Mouse (Mus musculus): ENCODE data around the gene Fbn1. TPM values are rescaled to one million over a fixed set of nuclear protein-coding genes. Genes with fewer than 3 reads are reported as not detected.

Gene Fbn1
- total RNA-seq, 2 experiments from 2014 or later = 86.1 to 99.8 TPM

DNA sequence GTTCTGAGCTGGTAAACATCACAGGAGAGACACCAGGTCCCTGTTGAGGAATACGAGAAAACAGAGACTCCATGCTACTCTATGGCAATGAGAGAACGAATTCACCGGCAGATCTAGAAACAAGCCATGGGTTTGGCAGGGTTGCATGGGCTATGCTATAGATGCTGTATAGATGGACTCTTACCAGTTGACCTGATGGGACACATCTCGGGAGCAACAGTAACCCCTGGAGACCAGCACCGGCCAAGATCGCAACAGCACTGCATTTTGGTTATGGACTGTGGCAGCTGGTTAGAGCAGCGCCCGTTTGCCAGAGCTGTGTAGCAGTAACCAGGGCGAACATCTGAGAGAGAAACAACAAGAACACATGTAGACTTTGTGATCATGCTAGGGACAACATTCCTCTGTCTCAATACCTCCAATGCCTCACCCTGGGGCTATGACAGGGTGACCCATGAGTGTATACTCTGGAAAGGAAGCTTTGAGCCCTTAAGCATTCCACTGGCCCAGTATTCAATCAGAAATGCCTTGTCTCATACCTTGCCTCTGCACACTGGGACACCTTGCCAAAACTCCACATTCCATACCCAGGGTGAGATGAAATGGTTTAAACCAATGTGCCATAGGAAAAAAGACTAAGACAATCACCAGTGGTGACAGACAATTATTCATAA lies 113.2 kb downstream of the Fbn1 start:
- no peak for DNase-seq

DNA sequence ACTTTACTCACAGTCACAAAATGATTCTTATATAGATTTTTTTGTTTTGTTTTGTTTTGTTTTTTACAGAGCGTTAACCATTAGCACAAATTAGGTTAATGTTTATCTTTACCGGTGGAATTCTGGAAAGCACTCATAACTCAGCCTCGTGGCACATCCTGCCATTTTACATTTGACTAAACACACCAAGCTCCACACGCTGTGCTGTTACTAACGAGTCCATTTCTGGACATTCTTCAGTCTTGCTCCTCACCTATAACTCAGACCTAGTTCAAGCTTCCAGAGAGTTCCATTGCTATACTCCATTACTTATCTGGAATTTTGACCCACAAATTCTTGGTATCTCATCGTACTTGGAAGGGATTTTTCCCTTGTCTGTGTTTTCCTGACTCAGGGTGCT lies 116.2 kb downstream of the Fbn1 start:
- no peak for DNase-seq

DNA sequence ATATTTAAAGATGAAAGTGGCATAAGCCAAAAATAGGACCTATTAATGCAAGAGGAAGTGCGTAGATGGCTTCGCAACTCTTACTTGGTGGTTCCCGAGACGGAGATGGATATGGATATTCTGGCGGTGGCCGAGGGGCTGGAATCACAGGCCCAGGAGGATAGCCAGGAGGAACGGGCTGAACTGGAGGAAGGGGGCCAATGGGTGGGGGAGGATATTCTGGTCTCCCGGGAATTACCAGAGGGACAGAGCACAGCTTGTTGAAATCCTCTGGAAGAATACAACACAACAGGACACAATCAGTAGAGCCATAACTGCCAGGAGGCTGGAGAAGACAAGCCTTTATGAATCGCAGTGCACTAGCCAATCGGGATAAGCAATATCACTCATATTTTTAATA lies 118.0 kb downstream of the Fbn1 start:
- DNase-seq = no peak

- no peak for DNase-seq
Observed at GRCm38 (mm10) chr2:125386221-125386965, 121.4 kb downstream of the Fbn1 start.

- no peak for DNase-seq
Observed at GRCm38 (mm10) chr2:125384941-125385340, 122.9 kb downstream of the Fbn1 start.

- DNase-seq = peak; percentile 42
Observed at GRCm38 (mm10) chr2:125384415-125384814, 123.4 kb downstream of the Fbn1 start.

DNA sequence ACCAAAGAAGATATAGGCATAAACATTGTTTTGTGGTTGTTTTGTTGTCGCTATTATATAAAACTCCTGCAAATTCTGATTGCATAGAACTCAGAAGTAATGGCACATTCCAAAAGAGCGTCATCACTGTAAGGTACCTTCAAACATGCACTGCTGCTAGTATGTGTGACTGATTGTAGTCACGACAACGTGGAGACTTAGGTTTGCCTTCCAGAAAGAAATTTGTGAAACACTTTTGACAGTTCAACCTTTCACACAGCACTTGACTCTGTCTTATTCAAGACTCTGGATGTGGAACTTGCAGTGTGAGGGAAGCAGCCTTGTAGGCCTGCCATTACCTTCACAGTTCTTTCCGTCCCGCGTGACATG lies 124.5 kb downstream of the Fbn1 start:
- DNase-seq = no peak

DNA sequence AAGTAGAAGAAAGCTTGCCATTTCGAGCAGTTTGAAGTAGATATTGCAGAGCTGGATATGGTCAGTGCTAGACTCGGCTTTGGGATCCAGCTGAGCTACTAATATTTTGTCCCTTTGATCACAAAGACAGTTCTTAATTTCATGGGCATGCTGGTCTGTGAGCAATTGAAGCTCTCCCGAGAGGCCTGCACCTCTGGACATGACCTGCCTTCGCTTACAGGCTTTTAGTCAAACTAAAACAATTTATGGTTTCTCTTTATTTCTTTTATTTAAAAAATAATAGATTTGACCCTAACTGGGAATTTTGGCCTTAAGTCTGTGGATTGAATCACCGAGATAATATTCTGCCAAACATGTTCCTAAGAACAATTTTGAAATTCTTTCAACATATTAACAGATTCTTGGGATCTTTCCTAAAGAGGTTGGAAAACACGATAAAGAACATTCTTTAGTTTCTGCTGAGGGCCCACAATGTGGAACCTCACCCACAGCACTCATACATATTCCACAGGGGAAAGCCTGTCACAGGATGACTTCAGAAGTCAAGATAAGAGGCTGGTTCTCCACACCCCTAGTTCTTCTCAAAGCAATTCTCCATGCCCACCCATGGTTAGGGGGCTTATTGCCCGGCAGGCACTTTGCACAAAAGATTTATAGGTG lies 125.0 kb downstream of the Fbn1 start:
- no peak for DNase-seq

- no peak for DNase-seq
Observed at GRCm38 (mm10) chr2:125380086-125380485, 127.7 kb downstream of the Fbn1 start.

DNA sequence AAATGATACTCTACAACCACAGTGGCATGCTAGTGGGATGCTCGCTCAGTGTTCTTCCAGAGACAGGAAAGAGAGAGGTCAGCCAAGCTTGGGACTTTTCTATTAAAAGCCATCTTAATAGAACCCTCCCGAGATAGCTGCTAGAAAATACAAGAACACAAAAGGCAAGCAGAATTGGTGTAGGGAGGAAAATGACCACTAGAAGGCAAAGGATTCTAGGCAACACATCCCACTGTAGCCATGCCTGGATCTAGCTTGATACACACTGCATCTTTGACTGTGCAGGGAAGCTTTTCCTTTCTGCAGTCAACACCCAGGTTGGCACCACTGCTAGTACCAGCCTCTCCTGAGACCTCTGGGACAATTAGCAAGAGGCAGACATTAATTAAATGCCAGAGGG lies 128.6 kb downstream of the Fbn1 start:
- no peak for DNase-seq

GRCm38 (mm10) chr2:125375926-125376325 lies 131.9 kb downstream of the Fbn1 start:
- DNase-seq = no peak

DNA sequence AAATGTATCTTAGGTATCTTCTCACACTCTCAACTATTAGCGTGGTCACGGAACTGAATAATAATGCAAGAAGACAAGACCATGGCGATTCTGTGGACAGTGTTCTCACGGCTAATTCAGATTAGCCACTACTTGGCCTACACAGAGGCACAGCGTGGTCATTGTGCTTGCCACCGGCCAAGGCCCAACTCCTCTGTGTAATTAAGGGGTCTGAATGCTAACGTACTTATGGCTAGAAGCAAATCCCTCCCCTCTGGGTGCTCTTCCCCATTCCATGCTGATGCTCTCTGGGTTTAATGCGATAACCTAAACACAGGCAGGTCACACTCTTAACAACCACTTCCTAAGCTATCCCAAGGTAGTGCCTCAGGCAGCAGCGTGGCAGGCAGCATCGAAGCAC lies 132.5 kb downstream of the Fbn1 start:
- DNase-seq = no peak

- no peak for DNase-seq
Observed at GRCm38 (mm10) chr2:125369666-125370065, 138.1 kb downstream of the Fbn1 start.

GRCm38 (mm10) chr2:125368616-125369015 lies 139.2 kb downstream of the Fbn1 start:
- peak; percentile 44 for DNase-seq

GRCm38 (mm10) chr2:125361661-125362060 lies 146.1 kb downstream of the Fbn1 start:
- no peak for DNase-seq

GRCm38 (mm10) chr2:125356486-125356885 lies 151.3 kb downstream of the Fbn1 start:
- DNase-seq = no peak

- no peak for DNase-seq
Observed at GRCm38 (mm10) chr2:125356068-125356467, 151.7 kb downstream of the Fbn1 start.

- DNase-seq = peak; percentile 26
Observed at GRCm38 (mm10) chr2:125355216-125355971, 152.4 kb downstream of the Fbn1 start.

DNA sequence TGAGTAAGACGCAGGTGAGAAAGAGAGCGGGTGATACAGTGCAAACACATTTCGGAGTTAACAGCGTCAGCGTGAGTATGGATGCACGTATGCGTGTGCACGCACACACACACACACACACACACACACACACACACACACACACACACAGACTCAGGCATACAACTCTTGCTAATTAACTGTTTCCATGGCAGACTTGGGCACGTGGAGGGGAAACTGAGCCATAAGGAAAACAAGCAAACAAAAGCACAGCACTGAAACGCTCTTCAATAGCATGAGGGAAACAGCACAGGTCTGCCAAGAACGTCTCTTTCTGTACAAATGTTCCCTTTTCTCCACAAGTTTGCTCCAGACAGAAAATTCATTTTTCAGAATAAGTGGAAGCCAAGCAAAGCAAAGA lies 153.2 kb downstream of the Fbn1 start:
- DNase-seq = no peak

DNA sequence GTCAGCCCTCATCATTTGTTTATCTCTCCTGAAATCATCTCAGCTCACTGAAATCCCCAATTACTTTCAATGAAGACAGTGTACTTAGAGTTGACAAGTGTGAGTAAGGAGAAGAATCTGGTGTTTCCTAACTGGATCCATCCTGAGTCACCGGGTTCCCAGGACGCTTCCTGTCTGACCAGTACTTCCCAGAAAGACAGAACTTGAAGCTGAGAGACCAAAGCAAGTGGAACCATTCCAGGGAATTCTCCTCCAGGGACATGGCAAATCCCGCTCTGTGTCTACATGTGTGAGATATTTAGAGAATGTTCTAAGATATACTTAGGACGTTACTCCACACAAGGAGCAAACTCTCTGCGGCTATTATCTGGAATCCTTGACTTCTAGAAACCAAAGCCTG lies 158.6 kb downstream of the Fbn1 start:
- DNase-seq = no peak

- no peak for DNase-seq
Observed at GRCm38 (mm10) chr2:125342181-125342950, 165.4 kb downstream of the Fbn1 start.

GRCm38 (mm10) chr2:125340381-125340780 lies 167.4 kb downstream of the Fbn1 start:
- no peak for DNase-seq

Measured in gastrocnemius, postnatal 25 days (tissue).